Mouse (Mus musculus) spleen, embryonic (tissue): ENCODE results near the gene Fars2.

ENCODE experiments used
- CTCF ChIA-PET: fragments of 350-600 bp; sonication (Branson Sonifier 250); formaldehyde crosslinking; loops from one replicate; lab custom pipeline; 2022; lab: Charles Lee

The Fars2 gene

GRCm38 (mm10) chr13:36117143-36118014 is at the start of gene Fars2, which contains the start of gene Lyrm4:
Fars2 (plus strand) TSS chr13:36117412.
Lyrm4 (minus strand) TSS chr13:36117526.
- CTCF ChIA-PET = interaction anchor here (0.6 to 0.7 kb wide), 2 partner anchors 409 to 1411 kb away, joined by 3 to 11 read pairs; no protein-coding TSS in a partner anchor

GRCm38 (mm10) chr13:36074484-36074883 is 42.7 kb upstream of the Fars2 start:
- CTCF ChIA-PET = no interaction called here

GRCm38 (mm10) chr13:36081591-36081990 is 35.6 kb upstream of the Fars2 start:
- CTCF ChIA-PET = no interaction called here

GRCm38 (mm10) chr13:36084701-36085100 is 32.5 kb upstream of the Fars2 start:
- CTCF ChIA-PET = no interaction called here

- CTCF ChIA-PET = no interaction called here
These were observed 31.2 kb upstream of the Fars2 start for GRCm38 (mm10) chr13:36085971-36086370.

- CTCF ChIA-PET = no interaction called here
These were observed 30.4 kb upstream of the Fars2 start for GRCm38 (mm10) chr13:36086608-36087391.

GRCm38 (mm10) chr13:36087427-36087826 is 29.8 kb upstream of the Fars2 start:
- CTCF ChIA-PET = no interaction called here

- CTCF ChIA-PET = no interaction called here
These were observed 29.0 kb upstream of the Fars2 start for GRCm38 (mm10) chr13:36088168-36088567.

- CTCF ChIA-PET = no interaction called here
These were observed 20.4 kb upstream of the Fars2 start for GRCm38 (mm10) chr13:36096684-36097383.

GRCm38 (mm10) chr13:36105591-36105990 is 11.6 kb upstream of the Fars2 start:
- CTCF ChIA-PET = no interaction called here

- CTCF ChIA-PET = no interaction called here
These were observed 8.7 kb upstream of the Fars2 start for GRCm38 (mm10) chr13:36108528-36108927.

GRCm38 (mm10) chr13:36111331-36111730 is 5.9 kb upstream of the Fars2 start:
- CTCF ChIA-PET = no interaction called here

- CTCF ChIA-PET = no interaction called here
These were observed 4.0 kb upstream of the Fars2 start for GRCm38 (mm10) chr13:36113181-36113580.

- CTCF ChIA-PET = interaction anchor here (0.7 kb wide), 1 partner anchor 410 kb away, joined by 3 read pairs; no protein-coding TSS in a partner anchor
These were observed 581 bp upstream of the Fars2 start for GRCm38 (mm10) chr13:36116520-36117142.

- CTCF ChIA-PET = no interaction called here
These were observed 2.5 kb downstream of the Fars2 start for GRCm38 (mm10) chr13:36119684-36120083.

- CTCF ChIA-PET = no interaction called here
These were observed 3.4 kb downstream of the Fars2 start for GRCm38 (mm10) chr13:36120606-36121005.

- CTCF ChIA-PET = interaction anchor here (0.6 kb wide), 1 partner anchor 36 kb away, joined by 6 read pairs; no protein-coding TSS in a partner anchor
These were observed 12.3 kb downstream of the Fars2 start for GRCm38 (mm10) chr13:36129360-36130054.

- CTCF ChIA-PET = no interaction called here
These were observed 14.2 kb downstream of the Fars2 start for GRCm38 (mm10) chr13:36131401-36131800.

GRCm38 (mm10) chr13:36131992-36132649 is 14.9 kb downstream of the Fars2 start:
- CTCF ChIA-PET = interaction anchor here (0.6 kb wide), 1 partner anchor 118 kb away, joined by 5 read pairs; no protein-coding TSS in a partner anchor

GRCm38 (mm10) chr13:36139703-36140102 is 22.5 kb downstream of the Fars2 start:
- CTCF ChIA-PET = no interaction called here
